Mouse (Mus musculus): ENCODE data around the gene Epha7. TPM values are rescaled to one million over a fixed set of nuclear protein-coding genes. Genes with fewer than 3 reads are reported as not detected.

The Epha7 gene
- polyA plus RNA-seq, 1 experiment: 0.05 TPM

GRCm38 (mm10) chr4:29010333-29010732 lies 197.4 kb downstream of the Epha7 start:
- DNase-seq (ENCODE audit: low read depth in 1 of 2, low spot score in 2 of 2): no peak
- 95% methylated on average over 3 of the region's 3 CpGs for WGBS
- H3K4me1 ChIP-seq (ENCODE audit: control insufficient read depth, insufficient read depth, insufficient read length): no peaks in the 10 kb centered on the region

More at GRCm38 (mm10) chr4:29010333-29010732, 197.4 kb downstream of the Epha7 start:
- Histone ChIP-seq H3K36me3 (ENCODE audit: control insufficient read depth, insufficient read depth, low read length) (no peaks in the 10 kb centered on the region), H3K27ac (ENCODE audit: insufficient read depth, low read length) (no peak overlapping the region), H3K4me3 (ENCODE audit: extremely low read depth, insufficient read depth, insufficient read length) (no peak overlapping the region), H3K27me3 (ENCODE audit: control insufficient read depth, insufficient read depth, low read length) (no peaks in the 10 kb centered on the region)
- TF ChIP-seq POLR2A (IDR thresholded peaks at IDR 0.05; ENCODE audit: low read depth, low read length) (no peak), CTCF (IDR thresholded peaks at IDR 0.05; ENCODE audit: extremely low read depth, insufficient read depth, insufficient read length, insufficient replicate concordance) (no peak)
